Mouse (Mus musculus) macrophage (primary cell): Measurements from ENCODE around the gene Pkdrej. TPM values are rescaled to one million over a fixed set of nuclear protein-coding genes. Genes with fewer than 3 reads are reported as not detected.
"Not testable (repeated sequence)": the region's sequence is repeated elsewhere in the genome, so short reads cannot be mapped to it uniquely, and the experiment has no call there.

Experiments used
- H3K27ac ChIP-seq: fragments of 350-480 bp; formaldehyde crosslinking; 2 replicates; pipeline ENCODE4 v1.9.0; 2021
- H3K36me3 ChIP-seq: fragments of 350-480 bp; formaldehyde crosslinking; 2 replicates; pipeline ENCODE4 v1.9.0; 2021; ENCODE audit errors: inconsistent target
- H3K4me3 ChIP-seq: fragments of 350-480 bp; formaldehyde crosslinking; 2 replicates; pipeline ENCODE4 v1.9.0; 2021; ENCODE audit errors: inconsistent target
- H3K79me2 ChIP-seq: fragments of 350-480 bp; formaldehyde crosslinking; 2 replicates; pipeline ENCODE4 v1.9.0; 2021; ENCODE audit errors: inconsistent target
- WGBS: methylation state at CpG from one replicate; pipeline ENCODE4 v1.1.7; 2026; ENCODE audit warnings: inconsistent platforms; ENCODE audit not compliant: missing documents; 5-methylcytosine and 5-hydroxymethylcytosine counted together
- polyA plus RNA-seq: library from polyadenylated mRNA; stranded (reverse); fragments of 250-400 nt; gene quantifications from 3 replicates; pipeline ENCODE4 v1.2.4, GENCODE M21; 2018; ENCODE audit warnings: inconsistent platforms

Pkdrej gene
- polyA plus RNA-seq, 1 experiment from 2014 or later = not detected

DNA sequence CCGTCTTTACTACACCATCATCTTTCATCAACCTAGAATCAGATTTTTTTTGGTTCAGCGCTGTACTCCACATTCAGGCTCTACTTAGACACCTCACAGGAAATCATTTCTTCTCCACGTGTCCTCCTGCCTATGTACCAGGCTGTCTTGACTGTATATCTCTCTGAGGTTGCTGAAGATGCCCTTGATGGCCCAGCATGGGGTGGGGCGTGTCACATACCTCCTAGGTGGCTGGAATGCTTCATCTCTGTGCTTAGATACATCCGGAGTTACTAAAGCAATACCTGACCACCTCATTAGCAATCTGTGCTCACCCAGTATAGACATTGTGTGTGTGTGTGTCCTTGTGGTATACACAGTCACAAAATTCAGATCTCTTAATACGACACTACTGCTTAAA lies 26.0 kb downstream of the Pkdrej start:
- Histone ChIP-seq H3K79me2 (no peaks in the 10 kb centered on the region), H3K4me3 (no peak overlapping the region), H3K36me3 (no peaks in the 10 kb centered on the region), H3K27ac (no peak overlapping the region)
- 87% methylated on average over 6 of the region's 6 CpGs for WGBS

DNA sequence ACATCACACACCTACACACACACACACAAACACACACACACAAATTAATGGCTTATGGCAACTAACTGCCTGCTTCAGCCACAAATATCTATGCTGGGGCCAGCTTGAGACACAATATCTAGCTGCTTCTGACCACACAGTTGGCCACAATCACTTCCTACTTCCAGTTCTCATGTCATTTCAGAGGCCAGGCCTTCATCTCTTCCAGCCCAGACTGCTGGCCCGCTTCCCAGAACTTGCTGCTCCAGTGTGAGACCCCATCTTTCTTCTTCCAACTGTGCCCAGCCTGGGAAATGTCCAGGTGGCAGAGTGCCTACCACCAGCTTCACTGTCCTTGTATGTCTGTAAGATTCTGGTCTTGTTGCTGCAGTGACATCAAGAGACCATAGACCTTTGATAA lies 28.7 kb downstream of the Pkdrej start:
- no peaks in the 10 kb centered on the region for H3K36me3 ChIP-seq
- H3K79me2 ChIP-seq = no peaks in the 10 kb centered on the region
- WGBS = 0% methylated on average over 1 of the region's 1 CpGs

GRCm38 (mm10) chr15:85791449-85791848 lies 30.1 kb downstream of the Pkdrej start:
- Histone ChIP-seq H3K36me3 (no peaks in the 10 kb centered on the region), H3K27ac (no peak overlapping the region), H3K4me3 (no peak overlapping the region), H3K79me2 (no peaks in the 10 kb centered on the region)
- WGBS = 81% methylated on average over 4 of the region's 4 CpGs

More for the DNA sequence above, 28.7 kb downstream of the Pkdrej start:
- no peak overlapping the region for H3K4me3 ChIP-seq
- H3K27ac ChIP-seq = no peak overlapping the region

- H3K27ac ChIP-seq = no peak overlapping the region
- 88% methylated on average over 16 of the region's 16 CpGs for WGBS
- H3K79me2 ChIP-seq = no peaks in the 10 kb centered on the region
- H3K36me3 ChIP-seq = no peaks in the 10 kb centered on the region
- no peak overlapping the region for H3K4me3 ChIP-seq
These were observed 32.9 kb downstream of the Pkdrej start for GRCm38 (mm10) chr15:85788633-85789032.

- Histone ChIP-seq H3K36me3 (no peaks in the 10 kb centered on the region), H3K27ac (no peak overlapping the region), H3K4me3 (no peak overlapping the region), H3K79me2 (no peaks in the 10 kb centered on the region)
- WGBS = 97% methylated on average over 4 of the region's 4 CpGs
These were observed 33.5 kb downstream of the Pkdrej start for GRCm38 (mm10) chr15:85788051-85788450.

DNA sequence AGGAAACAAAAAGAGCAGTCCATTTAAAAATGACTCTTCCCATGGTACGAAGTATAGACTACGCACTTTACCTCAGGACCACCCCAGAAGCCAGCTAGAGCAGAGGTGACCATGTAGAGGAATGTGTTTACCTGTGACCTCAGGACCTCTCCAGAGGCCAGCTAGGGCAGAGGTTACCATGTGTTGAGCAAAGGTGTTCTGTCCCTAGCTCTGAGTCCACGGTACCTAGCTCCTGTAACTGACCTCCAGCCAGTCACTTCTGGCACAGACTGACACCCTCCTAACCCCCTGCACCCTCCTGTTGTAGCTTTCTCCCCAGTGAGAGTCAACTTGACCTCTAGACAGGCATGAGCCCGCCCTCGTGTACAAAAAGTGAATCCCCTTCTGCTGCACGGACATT lies 34.1 kb downstream of the Pkdrej start:
- Histone ChIP-seq H3K27ac (no peak overlapping the region), H3K4me3 (no peak overlapping the region), H3K36me3 (no peaks in the 10 kb centered on the region), H3K79me2 (no peaks in the 10 kb centered on the region)
- 91% methylated on average over 6 of the region's 6 CpGs for WGBS

DNA sequence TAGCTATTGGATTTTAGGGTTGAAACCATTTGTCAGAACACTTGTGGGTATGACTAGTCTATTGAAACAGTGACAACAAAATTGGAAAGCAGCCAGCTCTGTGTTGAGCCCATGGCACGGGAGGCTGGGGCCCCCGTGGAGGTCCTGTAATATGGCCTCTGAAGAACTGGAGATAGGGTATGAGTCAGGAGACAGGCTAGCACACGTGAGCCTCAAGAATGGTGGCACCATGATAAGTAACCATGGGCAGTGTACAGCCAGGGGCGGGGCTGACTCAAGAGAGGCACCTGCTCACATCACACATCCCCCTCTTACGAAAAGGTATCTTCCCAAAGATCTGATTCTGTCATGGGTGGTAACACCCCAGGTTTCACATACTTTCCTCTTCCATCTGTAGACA lies 34.8 kb downstream of the Pkdrej start:
- H3K27ac ChIP-seq = no peak overlapping the region
- 72% methylated on average over 5 of the region's 5 CpGs for WGBS
- no peaks in the 10 kb centered on the region for H3K36me3 ChIP-seq
- H3K4me3 ChIP-seq = no peak overlapping the region
- H3K79me2 ChIP-seq = no peaks in the 10 kb centered on the region

GRCm38 (mm10) chr15:85784341-85784740 lies 37.2 kb downstream of the Pkdrej start:
- H3K36me3 ChIP-seq = no peaks in the 10 kb centered on the region
- no peak overlapping the region for H3K4me3 ChIP-seq
- 90% methylated on average over 2 of the region's 3 CpGs for WGBS
- H3K79me2 ChIP-seq = no peaks in the 10 kb centered on the region
- no peak overlapping the region for H3K27ac ChIP-seq

- Histone ChIP-seq H3K36me3 (no peaks in the 10 kb centered on the region), H3K4me3 (no peak overlapping the region), H3K27ac (no peak overlapping the region), H3K79me2 (no peaks in the 10 kb centered on the region)
- 94% methylated on average over 4 of the region's 4 CpGs for WGBS
These were observed 38.4 kb downstream of the Pkdrej start for GRCm38 (mm10) chr15:85783146-85783545.

GRCm38 (mm10) chr15:85778891-85779290 lies 42.6 kb downstream of the Pkdrej start:
- H3K4me3 ChIP-seq, H3K27ac ChIP-seq: not testable (repeated sequence)
- 86% methylated on average over 6 of the region's 6 CpGs for WGBS

DNA sequence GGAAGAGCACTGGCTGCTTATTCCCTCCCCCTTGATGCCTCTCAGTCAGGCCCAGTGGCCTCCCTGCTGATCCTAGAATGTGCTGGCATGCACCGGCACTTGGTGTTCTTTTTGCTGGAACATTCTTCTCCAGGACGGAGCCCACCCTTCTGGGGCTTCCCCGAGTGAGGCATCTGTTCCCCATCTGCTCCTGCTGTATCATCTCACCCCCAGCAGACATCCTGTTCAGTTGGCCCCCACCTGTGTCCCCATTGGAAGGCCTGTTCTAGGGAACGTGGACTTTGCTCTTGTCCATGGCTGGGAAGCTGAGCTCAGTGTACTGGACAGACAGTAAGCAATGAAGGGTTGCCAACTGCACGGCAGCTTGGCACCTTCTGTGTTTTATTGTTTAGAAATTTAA lies 44.8 kb downstream of the Pkdrej start:
- WGBS = 75% methylated on average over 4 of the region's 5 CpGs
- Histone ChIP-seq H3K4me3 (no peak overlapping the region), H3K79me2 (no peaks in the 10 kb centered on the region), H3K27ac (no peak overlapping the region), H3K36me3 (no peaks in the 10 kb centered on the region)

More at GRCm38 (mm10) chr15:85778891-85779290, 42.6 kb downstream of the Pkdrej start:
- H3K36me3 ChIP-seq, H3K79me2 ChIP-seq: not testable (repeated sequence)

DNA sequence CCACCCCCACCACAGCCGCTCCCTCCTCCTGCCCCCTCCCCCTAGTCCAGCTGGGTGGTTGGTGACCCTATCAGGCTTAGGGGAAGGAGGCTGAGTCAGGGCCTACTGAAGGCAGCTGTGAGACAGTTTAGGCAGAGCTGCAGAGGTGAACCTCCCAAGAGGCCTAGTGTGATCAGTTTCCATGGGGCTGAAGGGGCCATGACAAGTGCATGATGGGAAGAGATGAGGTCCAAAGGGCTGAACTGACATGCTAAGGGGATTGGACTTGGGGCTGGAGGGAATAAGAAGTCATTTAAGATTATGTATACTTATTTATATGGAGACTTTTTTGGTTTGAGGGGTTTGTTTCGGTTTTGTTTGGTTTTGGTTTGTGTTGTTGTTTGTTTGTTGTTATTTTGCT lies 45.3 kb downstream of the Pkdrej start:
- Histone ChIP-seq H3K36me3 (no peaks in the 10 kb centered on the region), H3K79me2 (no peaks in the 10 kb centered on the region), H3K27ac (no peak overlapping the region), H3K4me3 (no peak overlapping the region)
- WGBS = 46% methylated on average over 2 of the region's 2 CpGs

GRCm38 (mm10) chr15:85775001-85775400 lies 46.5 kb downstream of the Pkdrej start:
- WGBS = 91% methylated on average over 7 of the region's 7 CpGs
- H3K36me3 ChIP-seq = no peaks in the 10 kb centered on the region
- H3K27ac ChIP-seq = no peak overlapping the region
- no peaks in the 10 kb centered on the region for H3K79me2 ChIP-seq
- no peak overlapping the region for H3K4me3 ChIP-seq

DNA sequence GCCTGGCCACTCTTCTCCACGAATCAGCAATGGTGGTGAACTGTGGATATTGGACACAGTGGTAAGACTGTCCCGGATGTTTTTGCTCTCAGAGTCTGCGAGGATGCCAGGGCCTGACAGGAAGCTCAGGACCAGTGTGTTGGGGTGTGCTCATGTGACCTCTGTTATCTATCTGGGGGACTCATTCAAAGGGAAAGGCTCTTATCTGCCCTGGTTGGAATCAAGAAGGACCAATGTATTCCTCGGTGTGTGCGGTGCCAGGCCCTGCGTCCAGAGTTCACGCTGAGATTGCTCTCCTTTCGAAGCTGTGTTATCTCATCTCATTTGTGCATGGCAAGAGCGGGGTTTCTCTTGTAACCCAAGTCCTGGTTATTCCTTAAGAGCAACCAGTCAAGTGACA lies 47.1 kb downstream of the Pkdrej start:
- WGBS = 88% methylated on average over 9 of the region's 9 CpGs
- Histone ChIP-seq H3K4me3 (no peak overlapping the region), H3K27ac (no peak overlapping the region), H3K79me2 (no peaks in the 10 kb centered on the region), H3K36me3 (no peaks in the 10 kb centered on the region)

GRCm38 (mm10) chr15:85772146-85772740 lies 49.3 kb downstream of the Pkdrej start:
- no peaks in the 10 kb centered on the region for H3K79me2 ChIP-seq
- 61% methylated on average over 11 of the region's 11 CpGs for WGBS
- no peak overlapping the region for H3K27ac ChIP-seq
- H3K36me3 ChIP-seq = no peaks in the 10 kb centered on the region
- H3K4me3 ChIP-seq = no peak overlapping the region
